Mouse (Mus musculus): ENCODE data around the gene Hivep3.

Hivep3 gene

DNA sequence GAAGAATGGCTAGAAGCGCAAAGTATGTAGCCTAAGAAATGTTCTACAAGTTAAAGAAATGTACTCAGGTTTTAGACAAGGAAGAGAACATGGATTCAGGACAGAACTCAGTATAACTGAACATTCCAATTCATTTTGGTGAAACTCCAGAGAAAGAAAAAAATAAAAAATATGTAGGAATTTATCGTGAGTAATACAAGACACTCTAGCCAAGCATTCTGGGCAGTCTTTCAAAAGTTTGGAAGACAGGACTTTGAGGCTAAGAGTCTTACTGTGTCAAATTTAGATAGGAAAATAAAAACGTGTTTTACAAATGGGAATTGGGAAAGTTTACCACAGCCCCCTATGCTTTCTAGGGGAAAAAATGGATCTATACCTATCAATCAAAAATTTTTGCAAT is 350.1 kb downstream of the Hivep3 start:
- no peak for DNase-seq (ENCODE audit: low read depth, low spot score)

DNA sequence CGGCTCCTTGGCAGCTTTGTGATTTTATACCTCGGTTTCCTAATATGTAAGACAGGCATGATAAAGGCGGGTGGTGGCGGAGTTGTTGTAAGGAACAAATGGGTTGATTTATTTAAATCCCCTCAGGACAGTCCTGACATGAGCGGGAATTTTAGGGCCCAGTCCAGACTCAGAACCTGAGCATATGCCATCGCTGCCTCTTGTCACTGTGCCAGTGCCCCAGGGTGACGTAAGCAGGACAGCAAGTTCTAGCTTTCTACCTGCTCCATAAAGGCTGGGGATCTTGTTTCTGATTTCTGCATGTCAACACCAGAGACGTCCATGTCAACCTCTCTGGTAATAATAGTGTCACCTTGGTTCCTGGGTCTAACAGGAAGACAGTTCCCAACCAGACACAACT is 356.0 kb downstream of the Hivep3 start:
- DNase-seq (ENCODE audit: low read depth, low spot score) = no peak

DNA sequence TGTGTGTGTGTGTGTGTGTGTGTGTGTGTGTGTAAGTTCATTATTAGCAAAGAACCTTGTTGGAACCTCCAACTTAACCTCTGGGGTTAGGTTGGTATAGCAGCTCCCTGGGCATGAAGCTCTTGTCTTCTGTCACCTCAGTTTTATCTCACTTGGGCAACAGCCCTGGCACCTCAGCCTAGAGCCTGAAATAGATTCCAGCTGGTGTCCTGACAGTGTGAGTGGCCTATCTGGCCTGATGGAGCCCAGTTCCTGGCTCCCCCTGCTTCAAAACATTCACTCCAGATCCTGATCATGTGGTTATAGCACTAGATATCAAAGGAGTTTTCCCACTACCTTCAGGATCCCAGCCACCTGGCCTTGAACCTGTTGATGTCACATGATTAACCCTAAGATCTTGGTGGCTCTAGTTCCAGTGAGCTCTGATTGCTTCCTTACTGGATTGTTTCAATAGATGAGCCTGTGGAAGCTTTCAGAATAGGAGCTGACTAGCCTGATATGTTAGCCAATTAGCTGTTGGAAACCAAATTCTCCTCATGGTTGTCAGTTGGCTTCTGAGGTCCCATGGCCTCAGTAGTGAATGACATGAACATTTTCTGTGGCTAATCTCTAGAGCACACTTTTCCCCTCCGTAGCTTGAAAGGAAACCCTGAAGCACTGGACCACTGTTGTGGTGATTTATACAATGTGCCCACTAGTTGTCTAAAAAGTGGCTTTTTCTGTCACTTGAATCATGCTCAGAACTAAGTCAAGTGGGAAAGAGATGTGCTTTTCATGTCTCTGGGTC is 358.6 kb downstream of the Hivep3 start:
- no peak for DNase-seq (ENCODE audit: low read depth, low spot score)

DNA sequence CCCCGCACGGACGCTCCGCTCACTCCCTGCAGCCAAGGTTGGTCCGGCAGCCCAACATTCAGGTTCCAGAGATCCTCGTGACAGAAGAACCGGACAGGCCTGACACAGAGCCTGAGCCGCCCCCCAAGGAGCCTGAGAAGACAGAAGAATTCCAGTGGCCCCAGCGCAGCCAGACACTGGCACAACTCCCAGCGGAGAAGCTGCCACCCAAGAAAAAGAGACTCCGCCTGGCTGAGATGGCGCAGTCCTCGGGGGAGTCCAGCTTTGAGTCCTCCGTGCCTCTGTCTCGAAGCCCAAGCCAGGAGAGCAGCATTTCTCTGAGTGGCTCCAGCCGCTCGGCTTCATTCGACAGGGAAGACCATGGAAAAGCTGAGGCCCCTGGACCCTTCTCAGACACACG is 363.4 kb downstream of the Hivep3 start:
- no peak for DNase-seq (ENCODE audit: low read depth, low spot score)

DNA sequence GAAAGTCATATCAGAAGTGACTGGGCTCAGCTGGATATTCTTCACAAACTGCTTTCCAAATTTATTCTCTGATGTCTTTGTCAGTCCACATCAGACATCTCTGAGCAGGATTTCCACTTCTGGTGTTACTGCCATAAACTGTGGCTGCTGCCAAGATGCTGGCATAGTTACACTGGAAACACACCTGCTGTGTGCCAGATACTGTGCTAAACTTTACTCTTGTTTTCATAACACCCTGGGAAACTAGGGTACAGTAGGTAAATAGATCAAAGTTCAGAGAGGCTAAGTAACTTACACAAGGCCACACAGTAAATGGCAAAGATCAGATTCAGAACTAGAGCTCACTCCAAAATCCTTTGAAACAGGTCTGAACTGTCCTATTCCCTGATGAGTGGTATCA is 367.6 kb downstream of the Hivep3 start:
- DNase-seq (ENCODE audit: low read depth, low spot score) = no peak

DNA sequence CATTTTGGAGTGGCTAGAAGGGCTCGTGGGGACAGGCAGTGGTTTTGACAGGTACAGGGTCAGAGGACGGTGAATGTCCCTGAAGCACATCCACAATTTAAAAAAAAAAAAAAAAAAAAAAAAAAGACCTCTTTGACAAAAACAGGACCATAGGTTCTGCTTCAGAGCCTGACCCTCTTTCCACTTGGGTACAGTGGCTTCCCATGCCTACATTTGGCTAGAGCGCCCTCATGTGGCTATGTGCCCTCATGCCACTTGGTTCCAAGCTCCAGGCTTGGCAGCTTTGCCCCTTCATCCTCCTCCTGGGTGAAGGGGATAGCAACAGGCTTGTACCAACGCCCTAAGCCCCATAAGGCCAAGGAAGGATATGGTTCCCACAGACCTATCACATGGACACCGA is 371.0 kb downstream of the Hivep3 start:
- peak; percentile 33 for DNase-seq (ENCODE audit: low read depth, low spot score)

DNA sequence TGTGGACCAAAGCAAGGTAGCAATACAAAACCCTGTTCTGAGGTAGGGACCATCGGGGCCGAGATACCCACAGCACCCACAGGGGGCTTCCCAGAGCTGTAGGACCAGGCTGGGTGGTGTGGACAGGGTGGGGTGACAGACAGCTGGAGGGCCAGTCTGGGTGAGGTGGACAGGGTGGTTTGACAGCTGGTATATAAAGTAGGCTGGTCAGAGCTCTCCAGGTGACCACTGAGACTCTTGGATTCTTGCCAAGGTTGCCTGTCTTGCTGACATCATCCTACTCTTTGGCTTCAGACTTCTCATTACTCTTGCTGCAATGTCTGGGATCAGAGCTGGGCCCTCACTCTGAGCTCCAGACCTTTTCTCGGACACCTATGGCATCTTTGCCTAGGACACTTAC is 372.8 kb downstream of the Hivep3 start:
- no peak for DNase-seq (ENCODE audit: low read depth, low spot score)

DNA sequence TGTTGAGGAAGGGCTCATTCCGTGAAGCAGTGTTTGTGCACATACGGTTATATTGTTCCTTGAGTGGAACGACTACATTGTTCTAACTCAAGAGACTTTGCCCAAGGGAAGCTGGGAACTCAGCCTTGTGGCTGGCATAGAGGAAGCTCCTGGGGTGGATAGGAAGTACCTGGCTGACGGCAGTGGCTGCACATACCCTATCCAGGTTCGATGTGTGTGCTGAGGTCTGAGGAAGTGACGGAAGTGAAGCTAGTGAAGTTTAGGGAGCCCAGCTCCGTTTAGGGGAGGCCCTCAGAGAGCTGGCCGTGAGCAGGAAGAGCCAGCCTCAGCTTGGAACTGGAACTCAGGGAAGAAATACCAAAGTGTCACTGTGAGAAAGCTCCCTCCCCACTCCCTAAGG is 374.2 kb downstream of the Hivep3 start:
- DNase-seq (ENCODE audit: low read depth, low spot score) = no peak

DNA sequence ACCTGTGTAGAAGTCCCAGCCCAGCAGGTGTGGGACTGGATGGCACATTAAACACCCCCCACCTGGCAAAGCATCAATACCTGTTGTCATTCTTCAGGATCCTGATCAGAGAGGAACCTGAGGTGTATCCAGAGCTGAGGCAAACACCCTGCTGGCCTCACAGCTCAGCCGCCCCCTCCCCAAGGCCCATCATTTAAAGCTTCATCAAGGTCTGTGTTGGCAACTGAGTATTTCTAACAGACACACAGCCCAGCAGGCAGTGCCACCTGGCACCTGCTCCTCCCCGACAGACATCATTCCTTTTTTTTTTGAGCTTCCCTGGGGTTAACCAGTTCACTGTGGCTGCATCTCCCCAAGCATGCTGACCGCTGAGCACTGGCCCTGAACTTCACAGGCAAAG is 381.9 kb downstream of the Hivep3 start:
- DNase-seq (ENCODE audit: low read depth, low spot score) = no peak

DNA sequence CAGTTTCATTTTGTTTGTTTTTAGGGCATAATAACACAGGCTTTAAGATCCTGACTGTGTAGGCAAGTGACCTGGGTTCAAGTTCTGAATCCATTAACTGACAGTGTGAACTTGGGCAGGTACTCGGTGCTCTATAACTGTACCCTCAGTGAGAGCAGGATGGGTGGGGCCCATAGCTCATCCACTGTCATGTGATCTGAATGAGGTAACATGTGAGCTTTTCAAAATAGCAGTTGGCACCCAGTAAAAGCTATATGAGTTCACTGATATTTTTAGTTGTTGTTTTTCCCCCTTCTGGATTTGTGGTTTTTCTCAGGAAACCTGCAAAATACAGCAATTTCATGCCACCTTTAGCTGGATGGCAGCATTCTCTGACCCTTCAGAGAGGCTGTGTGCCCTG is 382.7 kb downstream of the Hivep3 start:
- no peak for DNase-seq (ENCODE audit: low read depth, low spot score)

DNA sequence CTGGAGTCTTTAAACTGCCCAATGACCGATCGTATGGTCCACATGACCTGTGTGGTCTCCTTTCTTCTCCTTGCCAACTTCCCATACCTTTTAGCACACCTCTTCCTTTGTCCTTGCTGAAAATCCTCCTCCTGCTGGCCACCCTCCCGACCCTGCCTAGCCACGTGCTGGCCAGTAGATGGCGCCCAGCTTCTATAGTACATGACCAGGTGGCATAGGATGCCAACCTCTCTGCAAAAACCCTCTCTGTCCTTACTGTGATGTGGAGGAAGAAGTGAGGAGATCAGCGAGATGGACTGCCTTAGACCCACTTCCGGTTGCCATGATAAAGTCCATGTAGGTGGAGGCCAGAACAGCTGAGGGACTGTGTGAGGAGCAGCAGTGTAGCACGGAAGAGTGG is 386.7 kb downstream of the Hivep3 start:
- DNase-seq (ENCODE audit: low read depth, low spot score) = peak; percentile 32

DNA sequence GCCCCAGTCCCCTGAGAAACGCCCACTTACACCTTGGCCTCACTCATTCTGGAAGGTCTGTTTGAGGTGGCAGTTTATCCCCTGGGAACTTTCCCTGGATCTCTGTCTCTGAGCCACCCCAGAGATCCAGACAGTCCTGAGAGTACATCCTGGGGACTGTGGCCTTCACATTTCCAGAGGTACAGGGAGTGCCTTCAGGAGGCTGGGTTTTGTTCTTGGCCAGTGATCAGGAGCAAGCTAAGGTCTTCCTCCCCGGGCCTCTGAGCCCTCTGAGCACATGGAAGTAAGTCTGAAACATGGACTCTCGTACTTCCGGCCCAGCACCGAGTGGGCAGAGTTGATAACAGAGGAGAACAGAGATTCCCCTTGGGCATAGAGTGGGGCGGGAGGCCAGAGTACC is 391.1 kb downstream of the Hivep3 start:
- DNase-seq (ENCODE audit: low read depth, low spot score) = no peak

DNA sequence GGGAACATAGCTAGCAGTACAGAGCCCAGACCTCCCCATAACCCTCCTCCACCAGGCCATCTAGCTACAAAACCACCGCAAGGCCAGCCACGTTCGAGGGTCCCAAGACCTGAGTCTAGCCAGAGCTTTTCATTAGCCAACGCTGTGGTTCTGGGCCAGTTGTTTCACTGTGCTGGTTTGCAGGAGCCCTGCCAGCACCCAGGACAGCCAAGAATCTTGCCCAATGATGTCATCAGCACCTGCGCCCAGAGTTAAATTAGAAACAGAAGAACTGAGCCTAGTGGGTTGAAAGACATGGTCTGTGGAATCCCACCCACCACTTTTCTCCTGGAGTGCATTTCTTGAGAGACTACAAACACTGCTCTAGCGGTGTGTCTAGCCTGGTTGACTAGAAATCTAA is 392.5 kb downstream of the Hivep3 start:
- no peak for DNase-seq (ENCODE audit: low read depth, low spot score)

DNA sequence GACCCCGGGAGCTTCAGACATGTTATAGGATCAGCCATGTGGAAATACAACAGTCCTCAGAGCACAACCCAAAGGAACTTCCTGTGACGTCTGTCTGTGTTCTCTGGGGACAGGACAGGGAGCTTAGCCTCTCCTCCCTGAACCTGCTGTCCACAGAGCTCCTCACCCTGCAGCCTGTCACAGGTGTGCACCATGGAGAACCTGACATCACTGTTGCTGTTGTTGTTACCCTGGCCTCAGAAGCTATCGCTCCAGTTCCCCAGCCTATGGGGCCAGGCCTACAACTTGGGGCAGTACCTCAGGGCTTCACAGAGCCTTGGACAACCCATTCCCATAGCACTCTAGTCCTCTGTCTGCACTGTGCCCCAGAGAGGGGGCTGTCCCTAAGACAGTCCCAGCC is 393.7 kb downstream of the Hivep3 start:
- no peak for DNase-seq (ENCODE audit: low read depth, low spot score)

DNA sequence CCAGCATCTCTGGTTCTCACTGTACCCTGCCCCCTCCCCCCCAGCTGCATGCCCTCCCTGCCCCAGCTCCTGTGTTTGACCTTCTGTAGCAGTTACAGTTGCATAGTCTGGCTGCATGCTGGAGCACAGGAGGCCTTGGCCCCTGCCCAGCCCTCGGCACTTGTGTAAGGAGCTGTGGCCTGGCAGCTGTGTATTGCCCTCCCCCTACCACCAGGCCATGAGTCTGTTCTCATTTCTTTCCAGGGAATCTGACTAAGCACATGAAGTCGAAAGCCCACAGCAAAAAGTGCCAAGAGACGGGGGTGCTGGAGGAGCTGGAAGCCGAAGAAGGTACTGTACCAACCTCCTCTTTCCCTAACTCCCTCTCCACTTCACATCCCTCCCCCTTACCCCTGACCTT is 394.4 kb downstream of the Hivep3 start:
- DNase-seq (ENCODE audit: low read depth, low spot score) = no peak

DNA sequence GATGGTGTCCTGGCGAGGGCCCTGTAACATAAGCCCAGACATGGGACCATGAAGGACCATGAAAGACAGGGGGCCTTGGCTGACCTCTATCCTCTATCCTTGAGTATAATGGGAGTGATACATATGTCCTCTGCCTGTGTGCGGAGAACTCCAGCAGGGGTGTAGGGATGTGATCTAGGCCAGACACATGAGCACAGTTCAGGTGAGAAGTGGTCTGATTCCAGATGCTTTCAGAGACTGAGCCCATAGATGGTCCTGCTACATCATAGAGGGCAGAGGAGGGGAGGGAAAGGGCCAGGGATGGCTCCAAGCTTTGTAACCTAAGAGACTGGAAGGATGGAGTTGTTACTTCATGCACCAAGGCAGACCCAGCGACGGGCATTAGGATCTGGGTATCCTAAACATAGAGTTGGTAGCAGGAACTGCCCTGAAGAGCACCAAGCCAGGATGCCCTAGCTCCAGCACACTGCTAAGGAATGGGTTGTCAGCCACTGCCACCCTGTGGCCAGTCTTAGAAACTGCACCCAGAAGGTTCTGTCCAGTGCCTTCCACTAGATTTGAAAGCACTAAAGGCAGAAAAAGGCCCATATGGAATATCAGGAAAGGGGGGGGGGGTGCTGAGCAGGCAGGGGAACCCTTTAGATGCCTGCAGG is 395.8 kb downstream of the Hivep3 start:
- peak; percentile 40 for DNase-seq (ENCODE audit: low read depth, low spot score)

DNA sequence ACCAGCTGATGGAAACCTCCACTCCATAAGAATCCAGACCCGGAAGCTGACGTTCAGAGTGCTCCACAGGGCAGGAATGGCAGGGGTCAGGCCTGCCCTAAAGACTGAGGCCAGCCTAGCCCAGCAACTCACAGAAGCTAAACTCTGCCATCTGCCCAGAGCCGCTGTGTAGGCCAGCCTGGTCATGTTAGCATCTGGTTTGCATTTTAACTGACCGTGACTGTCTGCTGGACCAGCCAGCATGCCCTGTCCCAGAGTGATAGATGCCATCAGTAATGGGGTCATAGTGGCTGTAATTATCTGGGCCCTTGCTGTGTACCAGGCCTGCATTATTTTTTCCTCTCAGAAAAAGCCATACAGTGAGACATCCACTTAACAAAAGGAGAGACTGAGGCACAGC is 397.3 kb downstream of the Hivep3 start:
- no peak for DNase-seq (ENCODE audit: low read depth, low spot score)

DNA sequence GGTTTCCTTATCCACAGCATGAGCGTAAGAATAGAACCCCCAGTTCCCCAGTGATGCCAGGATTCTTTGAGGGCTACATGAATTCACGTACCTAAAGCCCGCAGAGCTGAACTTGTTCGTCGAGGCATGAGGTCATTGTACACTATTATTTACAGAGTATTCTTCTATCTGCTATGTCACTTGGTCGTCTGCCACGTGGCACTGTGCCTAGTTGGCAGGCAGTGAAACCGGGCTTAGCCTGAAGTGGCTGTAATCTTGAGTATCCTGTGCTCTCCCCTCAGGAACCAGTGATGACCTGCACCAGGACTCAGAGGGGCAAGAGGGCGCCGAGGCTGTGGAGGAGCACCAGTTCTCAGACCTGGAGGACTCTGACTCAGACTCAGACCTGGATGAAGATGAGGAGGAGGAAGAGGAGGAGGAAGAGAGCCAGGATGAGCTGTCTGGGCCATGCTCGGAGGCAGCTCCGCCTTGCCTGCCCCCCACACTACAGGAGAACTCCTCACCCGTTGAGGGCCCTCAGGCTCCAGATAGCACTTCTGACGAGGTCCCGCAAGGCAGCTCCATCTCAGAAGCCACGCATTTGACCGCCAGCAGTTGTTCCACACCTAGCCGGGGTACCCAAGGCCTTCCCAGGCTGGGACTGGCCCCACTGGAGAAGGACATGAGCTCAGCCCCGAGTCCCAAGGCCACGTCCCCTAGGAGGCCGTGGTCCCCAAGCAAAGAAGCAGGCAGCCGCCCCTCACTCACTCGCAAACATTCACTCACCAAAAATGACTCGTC is 398.0 kb downstream of the Hivep3 start:
- DNase-seq (ENCODE audit: low read depth, low spot score) = no peak

DNA sequence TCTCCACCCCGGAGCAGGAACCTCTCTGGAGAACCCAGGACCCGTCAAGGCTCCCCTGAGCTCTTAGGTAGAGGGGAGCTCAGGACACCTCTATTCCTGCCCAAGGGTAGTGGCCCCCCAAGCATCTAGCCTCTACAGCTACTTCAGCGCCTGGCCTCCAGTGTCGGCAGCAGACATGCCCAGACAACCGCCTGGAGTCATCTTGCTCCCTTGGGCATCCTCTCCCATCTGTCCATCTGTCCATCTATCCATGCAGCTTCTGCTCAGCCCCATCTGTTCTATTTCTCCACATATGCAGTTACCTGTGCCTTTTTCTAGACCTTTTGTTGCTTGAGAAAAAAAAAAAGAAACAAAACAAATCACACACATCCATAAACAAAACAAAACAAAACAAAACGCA is 400.6 kb downstream of the Hivep3 start:
- no peak for DNase-seq (ENCODE audit: low read depth, low spot score)

DNA sequence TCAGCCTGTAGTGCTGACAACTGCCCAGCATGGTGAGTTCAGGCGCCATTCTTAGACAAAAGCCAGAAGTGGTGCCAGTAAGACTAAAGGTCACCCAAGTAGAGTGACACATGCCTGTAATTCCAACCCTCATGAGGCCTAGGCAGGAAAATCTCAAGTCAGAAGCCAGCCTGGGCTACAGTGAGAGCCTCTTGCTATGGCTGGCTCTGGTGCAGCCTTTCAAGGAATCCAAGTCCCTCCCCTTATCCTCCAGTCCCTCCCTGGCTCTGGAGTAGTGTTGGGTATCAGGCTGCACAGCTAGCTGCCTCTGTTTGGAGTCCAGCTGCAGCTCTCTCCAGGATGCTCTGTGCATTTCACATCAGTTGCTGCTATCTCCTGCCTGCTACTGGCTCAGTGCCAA is 408.2 kb downstream of the Hivep3 start:
- DNase-seq (ENCODE audit: low read depth, low spot score) = no peak

DNA sequence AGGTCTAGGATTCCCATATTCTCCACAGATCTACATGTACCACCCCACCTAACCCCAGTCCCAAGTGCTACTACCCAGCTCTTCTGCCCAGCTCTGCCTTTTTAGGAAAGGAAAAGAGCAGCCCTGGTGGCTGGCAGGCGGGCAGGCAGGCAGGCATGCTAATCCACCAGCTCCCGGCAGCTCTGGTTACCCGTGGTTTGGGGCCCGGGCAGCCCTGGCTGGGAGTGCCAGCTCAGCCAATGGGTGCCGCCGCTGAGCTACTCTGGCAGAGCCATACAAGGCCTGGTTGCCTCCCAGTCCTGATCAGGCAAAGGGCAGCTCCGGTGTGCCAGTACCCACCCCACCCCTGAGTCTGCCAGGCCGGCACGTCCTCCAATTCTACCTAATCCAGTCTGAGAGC is 409.3 kb downstream of the Hivep3 start:
- no peak for DNase-seq (ENCODE audit: low read depth, low spot score)

DNA sequence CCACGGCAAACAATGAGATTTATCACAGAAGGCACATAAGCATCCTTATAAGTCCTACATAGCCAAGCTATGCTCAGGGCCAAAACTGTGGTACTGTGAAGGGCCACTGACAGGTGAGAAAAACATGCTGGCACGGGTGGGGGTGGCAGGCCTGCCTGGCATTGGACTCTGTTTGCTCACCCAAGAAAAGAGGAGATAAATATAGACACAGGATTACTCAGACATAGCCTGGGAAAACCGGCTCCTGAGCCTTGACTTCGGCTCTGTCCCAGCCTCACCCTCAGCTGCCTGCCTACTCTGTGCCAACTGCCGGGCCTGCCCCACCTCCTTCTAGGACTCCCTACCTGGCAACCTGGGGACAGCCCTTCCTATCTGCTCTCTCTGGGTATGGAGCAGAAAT is 410.8 kb downstream of the Hivep3 start:
- no peak for DNase-seq (ENCODE audit: low read depth, low spot score)

DNA sequence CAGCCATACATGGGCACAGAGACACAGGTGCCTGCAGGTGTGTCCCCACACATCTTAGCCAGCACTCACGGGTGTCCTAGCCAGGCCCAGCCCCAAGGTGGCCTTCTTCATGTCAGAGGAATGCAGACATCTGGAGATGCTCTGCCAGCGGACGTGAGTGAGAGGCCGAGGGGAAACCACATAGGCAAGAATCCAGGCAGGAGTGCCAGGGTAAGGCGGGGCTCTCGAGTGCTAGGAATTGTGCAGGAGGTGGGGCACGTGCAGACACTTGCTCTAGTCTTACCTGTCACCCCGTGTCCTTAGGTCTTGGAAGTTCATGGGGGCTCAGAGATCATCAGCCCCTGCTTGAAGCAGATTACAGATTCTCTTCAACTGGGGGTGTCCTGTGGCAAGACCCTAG is 412.3 kb downstream of the Hivep3 start:
- no peak for DNase-seq (ENCODE audit: low read depth, low spot score)

Measured in R1 (cell line).